Mouse (Mus musculus) G1E (cell line): ENCODE results near the gene Fxr1.

Experiments used
- CTCF ChIP-seq: IDR thresholded peaks from 2 replicates; pipeline ENCODE4 v1.5.1; 2012; ENCODE audit warnings: low read depth, low read length, inconsistent platforms, mixed read lengths
- GATA1 ChIP-seq: IDR thresholded peaks from 2 replicates; pipeline ENCODE4 v1.6.1; 2012; ENCODE audit warnings: borderline replicate concordance, low read length, inconsistent platforms, mixed read lengths
- POLR2AphosphoS5 ChIP-seq: IDR thresholded peaks from 2 replicates; pipeline ENCODE4 v1.6.1; 2012; ENCODE audit warnings: low read depth, low read length, inconsistent platforms; ENCODE audit not compliant: insufficient replicate concordance
- TAL1 ChIP-seq: conservative IDR thresholded peaks from 2 replicates; pipeline ENCODE4 v1.6.1; 2012; ENCODE audit warnings: low read depth, low read length, inconsistent platforms, mixed read lengths

DNA sequence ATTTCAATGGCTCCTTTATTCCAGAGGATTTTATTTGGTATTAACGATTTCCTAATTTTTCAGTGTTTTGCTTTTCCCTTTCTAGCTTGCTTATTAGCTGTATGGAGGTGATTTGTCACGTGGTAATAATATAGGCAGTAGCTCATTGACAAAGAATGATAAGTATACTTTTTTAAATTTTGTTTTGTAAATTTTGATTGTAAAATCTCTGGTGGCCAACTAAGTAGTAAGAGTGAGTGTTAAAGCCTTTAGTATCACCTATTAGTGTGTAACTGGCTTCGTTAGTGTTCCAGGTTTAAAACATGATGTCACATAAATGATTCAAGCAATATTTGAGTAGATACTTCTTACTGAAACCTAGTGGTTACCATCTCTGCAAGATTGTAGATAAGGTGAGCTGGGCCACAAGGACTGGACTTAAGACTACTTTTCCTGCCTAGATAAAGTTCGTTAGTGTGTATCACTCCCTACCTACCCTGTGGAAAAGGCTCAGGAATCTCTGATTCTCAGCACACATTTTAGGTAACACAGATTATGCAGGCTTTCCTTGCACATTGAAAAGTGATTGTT is 1.6 kb downstream of the Fxr1 start:
- TF ChIP-seq CTCF (no peak), TAL1 (no peak), GATA1 (no peak), POLR2AphosphoS5 (no peak)
